Mouse (Mus musculus): ENCODE results near the gene Rplp1. TPM values are rescaled to one million over a fixed set of nuclear protein-coding genes. Genes with fewer than 3 reads are reported as not detected.

The Rplp1 gene
- total and polyA plus RNA-seq, 3 experiments, result 9,058 to 15,045 TPM; not detected in 1

- Histone ChIP-seq H3K79me2 (ENCODE audit: control insufficient read depth, insufficient read depth, low read length, poor library complexity) (no peaks in the 10 kb centered on the region), H3K27me3 (ENCODE audit: control insufficient read depth in 1 of 2, insufficient read depth in 2 of 2, low read length in 2 of 2) (peaks cover 0 to 1% of the 10 kb centered on the region in 2 experiments; a peak in 1 of 4 replicates), H3K36me3 (ENCODE audit: control insufficient read depth in 1 of 2, insufficient read depth in 2 of 2, low read length in 2 of 2) (no peaks in the 10 kb centered on the region), H3K4me3 (ENCODE audit: control insufficient read depth in 1 of 2, insufficient read depth in 1 of 2, low read depth in 2 of 2, low read length in 2 of 2) (no peak overlapping the region), H3K9ac (ENCODE audit: control insufficient read depth, low read depth, low read length, poor library complexity, severe bottlenecking) (no peak overlapping the region), H3K4me1 (ENCODE audit: control insufficient read depth in 1 of 2, insufficient read depth in 2 of 2, low read length in 2 of 2) (no peaks in the 10 kb centered on the region), H3K27ac (ENCODE audit: control insufficient read depth, low read depth, low read length) (no peak overlapping the region), H3K9me3 (replicated peaks; ENCODE audit: insufficient read depth, low read length) (no peaks in the 10 kb centered on the region)
- DNase-seq (ENCODE audit: low read depth, low spot score), result no peak
- TF ChIP-seq JUND (IDR thresholded peaks at IDR 0.05; ENCODE audit: low read depth, low read length), result no peak
- TF ChIP-seq GABPA (IDR thresholded peaks at IDR 0.05; ENCODE audit: low read depth, low read length), result no peak
Measured at GRCm38 (mm10) chr9:61887661-61888379, 26.5 kb downstream of the Rplp1 start.

GRCm38 (mm10) chr9:61885964-61886363, 28.4 kb downstream of the Rplp1 start:
- Histone ChIP-seq H3K27me3 (ENCODE audit: control insufficient read depth in 1 of 2, insufficient read depth in 2 of 2, low read length in 2 of 2) (peaks cover 0 to 1% of the 10 kb centered on the region in 2 experiments; a peak in 1 of 4 replicates), H3K79me2 (ENCODE audit: control insufficient read depth, insufficient read depth, low read length, poor library complexity) (no peaks in the 10 kb centered on the region), H3K9me3 (replicated peaks; ENCODE audit: insufficient read depth, low read length) (no peaks in the 10 kb centered on the region), H3K4me3 (ENCODE audit: control insufficient read depth in 1 of 2, insufficient read depth in 1 of 2, low read depth in 2 of 2, low read length in 2 of 2) (no peak overlapping the region), H3K4me1 (ENCODE audit: control insufficient read depth in 1 of 2, insufficient read depth in 2 of 2, low read length in 2 of 2) (no peaks in the 10 kb centered on the region), H3K36me3 (ENCODE audit: control insufficient read depth in 1 of 2, insufficient read depth in 2 of 2, low read length in 2 of 2) (no peaks in the 10 kb centered on the region), H3K27ac (ENCODE audit: control insufficient read depth, low read depth, low read length) (no peak overlapping the region), H3K9ac (ENCODE audit: control insufficient read depth, low read depth, low read length, poor library complexity, severe bottlenecking) (no peak overlapping the region)
- TF ChIP-seq ZKSCAN1 (IDR thresholded peaks at IDR 0.05; ENCODE audit: low read depth, low read length), result no peak
- DNase-seq (ENCODE audit: low read depth, low spot score), result no peak

GRCm38 (mm10) chr9:61884936-61885335, 29.4 kb downstream of the Rplp1 start:
- no peak for DNase-seq (ENCODE audit: low read depth, low spot score)
- H3K4me3 ChIP-seq (ENCODE audit: control insufficient read depth in 1 of 2, insufficient read depth in 1 of 2, low read depth in 2 of 2, low read length in 2 of 2), result no peak overlapping the region
- no peaks in the 10 kb centered on the region for H3K79me2 ChIP-seq (ENCODE audit: control insufficient read depth, insufficient read depth, low read length, poor library complexity)
- H3K27ac ChIP-seq (ENCODE audit: control insufficient read depth, low read depth, low read length), result no peak overlapping the region
- TF ChIP-seq ZNF384 (IDR thresholded peaks at IDR 0.05; ENCODE audit: low read depth, low read length), result no peak
- TF ChIP-seq ZKSCAN1 (IDR thresholded peaks at IDR 0.05; ENCODE audit: low read depth, low read length), result no peak
- no peak for TF ChIP-seq JUND (IDR thresholded peaks at IDR 0.05; ENCODE audit: low read depth, low read length)
- no peak for TF ChIP-seq ZC3H11A (IDR thresholded peaks at IDR 0.05; ENCODE audit: low read depth, low read length)
- no peak for TF ChIP-seq MYB (IDR thresholded peaks at IDR 0.05; ENCODE audit: low read depth, low read length)
- no peak for TF ChIP-seq RCOR1 (IDR thresholded peaks at IDR 0.05; ENCODE audit: low read depth, low read length)
- TF ChIP-seq NELFE (IDR thresholded peaks at IDR 0.05; ENCODE audit: low read depth, low read length), result no peak
- no peak for TF ChIP-seq MAFK (IDR thresholded peaks at IDR 0.05; ENCODE audit: borderline replicate concordance, low read depth, low read length)
- TF ChIP-seq POLR2AphosphoS5 (IDR thresholded peaks at IDR 0.05; ENCODE audit: borderline replicate concordance, low read depth, low read length), result no peak
- no peak for TF ChIP-seq GABPA (IDR thresholded peaks at IDR 0.05; ENCODE audit: low read depth, low read length)
- no peak for TF ChIP-seq MAZ (IDR thresholded peaks at IDR 0.05; ENCODE audit: low read depth, low read length)
- no peak for TF ChIP-seq ZMIZ1 (IDR thresholded peaks at IDR 0.05; ENCODE audit: low read depth, low read length)
- no peak for TF ChIP-seq USF1 (IDR thresholded peaks at IDR 0.05; ENCODE audit: low read depth, low read length)
- no peak for TF ChIP-seq MEF2A (IDR thresholded peaks at IDR 0.05; ENCODE audit: extremely low read depth, insufficient replicate concordance, low read depth, low read length, poor library complexity, severe bottlenecking)
- TF ChIP-seq TAL1 (IDR thresholded peaks at IDR 0.05; ENCODE audit: low read length), result no peak
- no peak for TF ChIP-seq EP300 (IDR thresholded peaks at IDR 0.05; ENCODE audit: low read depth in 1 of 2, low read length in 2 of 2)
- H3K36me3 ChIP-seq (ENCODE audit: control insufficient read depth in 1 of 2, insufficient read depth in 2 of 2, low read length in 2 of 2), result no peaks in the 10 kb centered on the region
- peaks cover 0 to 1% of the 10 kb centered on the region in 2 experiments; a peak in 1 of 4 replicates for H3K27me3 ChIP-seq (ENCODE audit: control insufficient read depth in 1 of 2, insufficient read depth in 2 of 2, low read length in 2 of 2)
- no peak overlapping the region for H3K9ac ChIP-seq (ENCODE audit: control insufficient read depth, low read depth, low read length, poor library complexity, severe bottlenecking)
- no peaks in the 10 kb centered on the region for H3K9me3 ChIP-seq (replicated peaks; ENCODE audit: insufficient read depth, low read length)
- H3K4me1 ChIP-seq (ENCODE audit: control insufficient read depth in 1 of 2, insufficient read depth in 2 of 2, low read length in 2 of 2), result no peaks in the 10 kb centered on the region
